Mouse (Mus musculus): Measurements from ENCODE around the gene Mmp9. TPM values are rescaled to one million over a fixed set of nuclear protein-coding genes. Genes with fewer than 3 reads are reported as not detected.

Gene Mmp9
- total and polyA plus RNA-seq, 3 experiments, result 0.93 to 5.1 (median 0.99) TPM

- Histone ChIP-seq H3K27ac (no peak within 1 kb of the TSS), H3K79me2 (replicated peaks; ENCODE audit: control insufficient read depth, insufficient read depth, low read length) (no peaks in the 10 kb centered on the region), H3K36me3 (ENCODE audit: control insufficient read depth, insufficient read depth, low read length) (no peaks in the 10 kb centered on the region), H3K4me1 (ENCODE audit: control insufficient read depth, insufficient read depth, low read length) (no peaks in the 10 kb centered on the region; the same call in 1 of the 2 replicates), H3K9ac (ENCODE audit: low read depth, low read length) (peak within 1 kb of the TSS; percentile 51; the same call in 1 of the 2 replicates), H3K4me3 (peak within 1 kb of the TSS; percentile 37), H3K27me3 (ENCODE audit: control insufficient read depth, insufficient read depth, low read length) (no peaks in the 10 kb centered on the region)
- peak; percentile 58 to 62 for DNase-seq
- WGBS, result 1% methylated on average over 32 of the region's 54 CpGs
- intact Hi-C loops (cut with DNase I), result no loop called here
- TF ChIP-seq EP300 (IDR thresholded peaks at IDR 0.05; ENCODE audit: insufficient read depth, low read depth, low read length) (no peak), POLR2A (IDR thresholded peaks at IDR 0.05; ENCODE audit: insufficient read depth, low read depth, low read length) (no peak), CTCF (IDR thresholded peaks at IDR 0.05) (no peak)
Measured at GRCm38 (mm10) chr2:164960716-164961441, 20.3 kb downstream of the Mmp9 start, which contains the start of gene Slc12a5. Slc12a5 (plus strand) TSS chr2:164960802.

DNA sequence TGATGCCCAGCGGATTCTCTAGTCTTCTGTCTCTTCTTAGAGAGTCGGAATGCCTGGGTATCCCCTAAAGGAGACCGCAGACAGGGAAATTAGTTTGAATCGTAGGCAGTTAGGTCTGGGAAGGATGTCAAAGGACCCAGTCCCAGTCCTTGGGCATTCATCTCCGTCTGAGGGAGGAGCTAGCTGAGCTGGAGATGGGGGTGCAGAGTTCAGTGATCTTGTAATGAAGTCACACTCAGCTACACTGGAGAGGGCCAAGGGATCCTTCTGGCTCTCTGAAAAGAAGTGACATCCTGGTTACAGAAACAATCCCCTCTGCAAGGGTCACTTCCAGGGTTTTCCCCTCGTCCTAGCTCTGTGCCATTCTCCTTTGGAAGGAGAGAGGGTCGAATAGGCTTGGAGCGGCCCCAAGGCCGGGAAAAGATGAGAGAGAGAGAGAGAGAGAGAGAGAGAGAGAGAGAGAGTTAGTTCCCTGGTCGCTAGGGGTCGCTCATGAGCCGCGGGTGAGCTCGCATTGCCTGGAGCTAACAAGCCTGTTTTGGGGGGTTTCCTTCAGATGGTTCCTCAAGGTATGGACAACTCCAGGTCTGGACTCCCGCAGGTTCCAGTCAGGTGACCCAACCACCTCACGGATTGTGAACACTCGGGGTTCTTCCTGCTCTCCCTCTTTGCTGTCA is 21.1 kb downstream of the Mmp9 start:
- WGBS, result 7% methylated on average over 17 of the region's 17 CpGs

DNA sequence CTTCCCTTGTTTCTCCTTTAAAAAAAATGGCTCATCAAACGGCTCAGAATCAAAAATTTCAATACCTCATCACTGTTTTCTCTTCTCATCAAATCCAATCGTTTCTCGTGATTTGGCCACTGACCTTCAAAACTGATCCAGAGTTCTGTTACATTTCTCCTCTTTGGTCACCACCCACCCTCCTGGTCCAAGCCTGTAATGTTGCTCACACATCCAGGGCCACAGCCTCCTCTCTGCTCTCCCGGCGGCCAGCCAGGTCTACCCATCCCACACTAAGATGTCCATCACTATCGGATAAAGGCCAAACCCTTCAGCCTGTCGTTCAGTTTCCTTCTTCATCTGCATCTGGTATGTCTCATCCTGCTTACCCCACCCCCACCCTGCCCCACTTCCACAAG is 21.6 kb downstream of the Mmp9 start:
- H3K9ac ChIP-seq (ENCODE audit: low read depth, low read length), result no peak overlapping the region
- no peaks in the 10 kb centered on the region for H3K36me3 ChIP-seq (ENCODE audit: control insufficient read depth, insufficient read depth, low read length)
- WGBS, result 35% methylated on average over 7 of the region's 7 CpGs
- no peaks in the 10 kb centered on the region; the same call in 1 of the 2 replicates for H3K4me1 ChIP-seq (ENCODE audit: control insufficient read depth, insufficient read depth, low read length)
- H3K27ac ChIP-seq, result no peak overlapping the region
- intact Hi-C loops (cut with DNase I), result loop anchor here (2.0 kb wide), 1 partner anchor 107 kb away; no protein-coding TSS in a partner anchor
- no peak overlapping the region for H3K4me3 ChIP-seq
- no peaks in the 10 kb centered on the region; the same call in 1 of the 2 replicates for H3K27me3 ChIP-seq (ENCODE audit: control insufficient read depth, insufficient read depth, low read length)
- no peaks in the 10 kb centered on the region for H3K79me2 ChIP-seq (replicated peaks; ENCODE audit: control insufficient read depth, insufficient read depth, low read length)
- TF ChIP-seq CTCF (IDR thresholded peaks at IDR 0.05), result no peak
- TF ChIP-seq EP300 (IDR thresholded peaks at IDR 0.05; ENCODE audit: insufficient read depth, low read depth, low read length), result no peak
- TF ChIP-seq POLR2A (IDR thresholded peaks at IDR 0.05; ENCODE audit: insufficient read depth, low read depth, low read length), result no peak
- no peak for DNase-seq

More for the DNA sequence above, 21.1 kb downstream of the Mmp9 start:
- no peak overlapping the region for H3K27ac ChIP-seq
- H3K4me3 ChIP-seq, result no peak overlapping the region
- H3K36me3 ChIP-seq (ENCODE audit: control insufficient read depth, insufficient read depth, low read length), result no peaks in the 10 kb centered on the region
- peak; percentile 53 to 74 for DNase-seq
- H3K27me3 ChIP-seq (ENCODE audit: control insufficient read depth, insufficient read depth, low read length), result no peaks in the 10 kb centered on the region; the same call in 1 of the 2 replicates
- no peaks in the 10 kb centered on the region; the same call in 1 of the 2 replicates for H3K4me1 ChIP-seq (ENCODE audit: control insufficient read depth, insufficient read depth, low read length)
- no peaks in the 10 kb centered on the region for H3K79me2 ChIP-seq (replicated peaks; ENCODE audit: control insufficient read depth, insufficient read depth, low read length)
- no peak overlapping the region for H3K9ac ChIP-seq (ENCODE audit: low read depth, low read length)
- peak; percentile 78 for TF ChIP-seq CTCF (IDR thresholded peaks at IDR 0.05)
- no peak for TF ChIP-seq POLR2A (IDR thresholded peaks at IDR 0.05; ENCODE audit: insufficient read depth, low read depth, low read length)
- no peak for TF ChIP-seq EP300 (IDR thresholded peaks at IDR 0.05; ENCODE audit: insufficient read depth, low read depth, low read length)
- intact Hi-C loops (cut with DNase I), result loop anchor here (2.0 kb wide), 1 partner anchor 107 kb away; no protein-coding TSS in a partner anchor

DNA sequence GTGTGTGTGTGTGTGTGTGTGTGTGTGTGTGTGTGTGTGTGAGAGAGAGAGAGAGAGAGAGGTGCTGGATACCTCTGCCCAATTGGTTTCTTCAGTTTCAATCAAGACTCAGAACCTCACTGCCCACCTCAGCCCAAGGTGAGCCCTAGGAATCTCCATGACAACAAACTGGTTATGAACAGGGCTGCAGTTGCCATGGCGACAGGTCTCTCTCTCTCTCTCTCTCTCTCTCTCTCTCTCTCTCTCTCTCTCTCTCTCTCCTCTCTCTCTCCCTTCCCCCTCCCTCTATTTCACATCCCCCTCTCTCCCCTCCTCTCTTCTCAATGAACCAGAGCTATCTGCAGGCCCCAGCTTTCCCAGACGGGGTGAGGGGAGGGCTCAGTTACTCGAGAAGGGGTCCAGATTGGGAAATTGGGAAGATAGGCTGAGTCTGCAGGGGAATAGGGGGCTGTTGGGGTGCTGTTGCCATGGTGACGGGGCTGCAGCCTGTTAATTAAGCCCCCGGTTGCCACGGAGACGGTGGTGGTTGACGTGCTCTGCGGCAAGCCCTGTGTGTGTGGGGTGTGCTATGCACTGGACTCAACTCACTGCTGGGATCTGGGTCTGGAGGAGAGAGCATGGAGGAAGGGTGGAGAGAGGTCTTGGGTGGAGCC is 23.8 kb downstream of the Mmp9 start:
- no peak overlapping the region for H3K9ac ChIP-seq (ENCODE audit: low read depth, low read length)
- intact Hi-C loops (cut with DNase I), result loop anchor here (2.0 kb wide), 1 partner anchor 68 kb away; no protein-coding TSS in a partner anchor

GRCm38 (mm10) chr2:164964981-164965380 is 24.4 kb downstream of the Mmp9 start:
- intact Hi-C loops (cut with DNase I), result loop anchor here (2.0 kb wide), 1 partner anchor 68 kb away; no protein-coding TSS in a partner anchor
- Histone ChIP-seq H3K4me3 (no peak overlapping the region), H3K79me2 (replicated peaks; ENCODE audit: control insufficient read depth, insufficient read depth, low read length) (no peaks in the 10 kb centered on the region), H3K27me3 (ENCODE audit: control insufficient read depth, insufficient read depth, low read length) (peaks cover 9% of the 10 kb centered on the region), H3K4me1 (ENCODE audit: control insufficient read depth, insufficient read depth, low read length) (no peaks in the 10 kb centered on the region; the same call in 1 of the 2 replicates), H3K27ac (no peak overlapping the region), H3K9ac (ENCODE audit: low read depth, low read length) (no peak overlapping the region), H3K36me3 (ENCODE audit: control insufficient read depth, insufficient read depth, low read length) (no peaks in the 10 kb centered on the region)
- 75% methylated on average over 1 of the region's 1 CpGs for WGBS
- no peak for TF ChIP-seq CTCF (IDR thresholded peaks at IDR 0.05)
- TF ChIP-seq EP300 (IDR thresholded peaks at IDR 0.05; ENCODE audit: insufficient read depth, low read depth, low read length), result no peak
- TF ChIP-seq POLR2A (IDR thresholded peaks at IDR 0.05; ENCODE audit: insufficient read depth, low read depth, low read length), result no peak
- DNase-seq, result no peak

More for the DNA sequence above, 23.8 kb downstream of the Mmp9 start:
- H3K79me2 ChIP-seq (replicated peaks; ENCODE audit: control insufficient read depth, insufficient read depth, low read length), result no peaks in the 10 kb centered on the region
- H3K36me3 ChIP-seq (ENCODE audit: control insufficient read depth, insufficient read depth, low read length), result no peaks in the 10 kb centered on the region
- no peak overlapping the region for H3K27ac ChIP-seq
- H3K4me1 ChIP-seq (ENCODE audit: control insufficient read depth, insufficient read depth, low read length), result no peaks in the 10 kb centered on the region; the same call in 1 of the 2 replicates
- TF ChIP-seq CTCF (IDR thresholded peaks at IDR 0.05) (no peak), POLR2A (IDR thresholded peaks at IDR 0.05; ENCODE audit: insufficient read depth, low read depth, low read length) (no peak)
- H3K27me3 ChIP-seq (ENCODE audit: control insufficient read depth, insufficient read depth, low read length), result peaks cover 9% of the 10 kb centered on the region
- WGBS, result 45% methylated on average over 9 of the region's 9 CpGs
- DNase-seq, result no peak
- H3K4me3 ChIP-seq, result no peak overlapping the region
